Mouse (Mus musculus): Measurements from ENCODE around the gene Lctl.

DNA sequence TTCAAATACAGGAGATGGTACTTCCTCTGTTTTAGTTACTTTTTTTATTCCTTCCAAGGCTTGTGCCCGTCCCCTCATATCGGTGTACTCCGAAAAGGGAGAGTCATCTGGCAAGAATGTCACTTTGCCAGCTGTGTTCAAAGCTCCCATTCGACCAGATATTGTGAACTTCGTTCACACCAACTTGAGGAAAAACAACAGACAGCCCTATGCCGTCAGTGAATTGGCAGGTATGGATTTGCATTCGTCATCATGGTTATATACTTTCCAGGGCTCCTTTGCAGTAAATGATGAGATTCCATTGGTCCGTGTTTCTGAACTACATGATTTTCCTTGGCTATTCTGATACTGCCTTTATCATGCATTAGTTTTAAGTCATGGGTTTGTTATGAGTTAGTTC is 57.8 kb downstream of the Lctl start:
- TF ChIP-seq CTCF (IDR thresholded peaks at IDR 0.05; ENCODE audit: low read depth, low read length) (no peak), POLR2A (IDR thresholded peaks at IDR 0.05; ENCODE audit: borderline replicate concordance, low read depth, low read length) (no peak)
